Mouse (Mus musculus) adrenal gland, postnatal 36 days (tissue): Measurements from ENCODE around the gene 1700018B08Rik. TPM values are rescaled to one million over a fixed set of nuclear protein-coding genes. Genes with fewer than 3 reads are reported as not detected.

Experiments
- DNase-seq, 2 experiments: peaks; one replicate each; pipeline ENCODE4 v3.0.0; 2021; ENCODE audit warnings: mixed read lengths in 1 of 2
- long read RNA-seq, 2 experiments: library from polyadenylated mRNA; stranded (forward); transcript quantifications; one replicate each; pipeline ENCODE4 v2.0.0; 2021; ENCODE audit warnings: borderline sequencing depth in 2 of 2
- total RNA-seq, 2 experiments: library from RNA; stranded (reverse); gene quantifications; 2 replicates each; pipeline ENCODE4 v1.2.3; 2021

The 1700018B08Rik gene
- not detected for total RNA-seq
- long read RNA-seq, experiment 1 = 0 reads
- long read RNA-seq, experiment 2 = 0 reads

GRCm38 (mm10) chr8:121544276-121544785 lies at the start of gene 1700018B08Rik:
TSS of gene 1700018B08Rik (minus strand) at chr8:121544320.
- no peak for DNase-seq

- no peak for DNase-seq
These were observed 49.2 kb upstream of the 1700018B08Rik start for GRCm38 (mm10) chr8:121593293-121593692.

GRCm38 (mm10) chr8:121591178-121592066 lies 47.3 kb upstream of the 1700018B08Rik start:
- peak; percentile 28 to 50 for DNase-seq

- peak; percentile 96 for DNase-seq
These were observed 46.4 kb upstream of the 1700018B08Rik start, which contains the start of gene Map1lc3b for GRCm38 (mm10) chr8:121590203-121591177. TSS of gene Map1lc3b (plus strand) at chr8:121590361.

GRCm38 (mm10) chr8:121589205-121589726 lies 45.1 kb upstream of the 1700018B08Rik start:
- DNase-seq = no peak

GRCm38 (mm10) chr8:121588750-121589149 lies 44.6 kb upstream of the 1700018B08Rik start:
- no peak for DNase-seq

GRCm38 (mm10) chr8:121585159-121585825 lies 41.2 kb upstream of the 1700018B08Rik start:
- peak; percentile 100 for DNase-seq

- no peak for DNase-seq
These were observed 40.6 kb upstream of the 1700018B08Rik start for GRCm38 (mm10) chr8:121584730-121585129.

- DNase-seq = no peak
These were observed 39.5 kb upstream of the 1700018B08Rik start for GRCm38 (mm10) chr8:121583653-121584052.

GRCm38 (mm10) chr8:121580465-121580864 lies 36.3 kb upstream of the 1700018B08Rik start:
- DNase-seq = no peak

GRCm38 (mm10) chr8:121578676-121579451 lies 34.7 kb upstream of the 1700018B08Rik start, which contains the start of gene Fbxo31:
TSS of gene Fbxo31 (minus strand) at chr8:121578806.
- peak; percentile 95 to 99 for DNase-seq

- DNase-seq = peak in 1 of 2 experiments; percentile 38
These were observed 33.9 kb upstream of the 1700018B08Rik start for GRCm38 (mm10) chr8:121577751-121578675.

GRCm38 (mm10) chr8:121575661-121576060 lies 31.5 kb upstream of the 1700018B08Rik start:
- DNase-seq = no peak

- peak; percentile 92 to 95 for DNase-seq
These were observed 29.2 kb upstream of the 1700018B08Rik start for GRCm38 (mm10) chr8:121573275-121573674.

- no peak for DNase-seq
These were observed 28.0 kb upstream of the 1700018B08Rik start for GRCm38 (mm10) chr8:121572121-121572520.

GRCm38 (mm10) chr8:121570801-121571200 lies 26.7 kb upstream of the 1700018B08Rik start:
- no peak for DNase-seq

GRCm38 (mm10) chr8:121570335-121570734 lies 26.2 kb upstream of the 1700018B08Rik start:
- DNase-seq = peak; percentile 63 to 76

- peak in 1 of 2 experiments; percentile 48 for DNase-seq
These were observed 24.2 kb upstream of the 1700018B08Rik start for GRCm38 (mm10) chr8:121568321-121568720.

GRCm38 (mm10) chr8:121563701-121564100 lies 19.6 kb upstream of the 1700018B08Rik start:
- no peak for DNase-seq
